Mouse (Mus musculus): ENCODE results near the gene Kremen2.

Gene Kremen2

DNA sequence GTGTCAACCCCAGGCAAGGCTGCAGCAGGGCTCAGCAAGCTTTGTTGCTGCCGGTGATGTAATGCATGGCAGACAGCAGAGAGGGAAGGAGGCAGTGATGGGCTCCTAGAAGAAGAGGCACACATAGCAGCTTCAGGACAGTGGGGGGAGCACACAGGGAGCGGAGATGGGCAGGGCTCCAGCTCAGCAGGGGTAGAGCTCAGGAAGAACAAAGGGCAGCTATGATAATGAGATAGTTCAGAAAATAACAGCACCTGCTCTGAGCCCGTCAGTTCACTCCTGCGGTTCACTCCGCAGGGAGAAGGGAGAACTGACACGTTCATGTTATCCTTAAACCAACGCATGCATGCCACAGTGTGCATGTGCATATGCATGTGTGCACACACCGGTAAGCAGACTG, 13.2 kb upstream of the Kremen2 start:
- DNase-seq, result peak in 1 of 2 experiments; percentile 29

DNA sequence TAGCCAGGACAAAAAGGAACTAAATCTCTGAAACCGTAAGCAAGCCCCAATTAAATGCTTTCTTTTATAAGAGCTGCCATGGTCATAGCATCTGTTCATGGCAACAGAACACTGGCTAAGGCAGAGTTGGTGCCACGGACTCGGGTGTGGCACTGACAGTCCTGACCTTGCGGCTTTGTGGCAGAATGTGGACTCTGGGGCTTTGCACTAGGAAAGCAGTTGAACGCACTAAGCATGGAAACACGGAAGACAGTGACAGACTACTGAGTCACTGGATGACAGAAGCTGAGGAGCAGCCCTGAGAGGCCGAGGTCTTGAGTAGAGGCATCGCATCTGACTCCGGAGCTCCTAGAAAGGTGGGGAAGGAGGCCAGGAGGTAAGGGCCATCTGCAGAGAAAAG, 11.9 kb upstream of the Kremen2 start:
- DNase-seq, result no peak

DNA sequence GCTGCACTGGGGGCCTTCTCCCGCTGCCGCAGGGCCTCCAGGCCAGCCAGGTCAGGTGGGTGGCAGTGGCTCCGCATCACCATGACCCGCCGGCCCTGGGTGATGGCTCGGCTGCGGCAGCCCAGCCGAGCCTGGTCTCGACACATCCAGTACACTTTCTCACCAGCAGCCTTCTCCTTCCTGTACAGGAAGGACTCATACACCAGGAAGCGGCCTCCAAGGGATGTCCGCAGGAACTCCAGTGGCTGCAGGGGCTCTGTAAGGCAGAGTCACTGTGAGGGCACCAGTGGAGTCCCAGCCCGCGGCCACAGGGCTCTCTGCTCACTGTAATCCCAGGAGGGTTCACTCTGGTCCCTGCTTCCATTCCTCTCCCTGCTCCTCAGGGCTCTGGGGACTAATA, 10.1 kb upstream of the Kremen2 start:
- DNase-seq, result peak in 1 of 2 experiments; percentile 26

DNA sequence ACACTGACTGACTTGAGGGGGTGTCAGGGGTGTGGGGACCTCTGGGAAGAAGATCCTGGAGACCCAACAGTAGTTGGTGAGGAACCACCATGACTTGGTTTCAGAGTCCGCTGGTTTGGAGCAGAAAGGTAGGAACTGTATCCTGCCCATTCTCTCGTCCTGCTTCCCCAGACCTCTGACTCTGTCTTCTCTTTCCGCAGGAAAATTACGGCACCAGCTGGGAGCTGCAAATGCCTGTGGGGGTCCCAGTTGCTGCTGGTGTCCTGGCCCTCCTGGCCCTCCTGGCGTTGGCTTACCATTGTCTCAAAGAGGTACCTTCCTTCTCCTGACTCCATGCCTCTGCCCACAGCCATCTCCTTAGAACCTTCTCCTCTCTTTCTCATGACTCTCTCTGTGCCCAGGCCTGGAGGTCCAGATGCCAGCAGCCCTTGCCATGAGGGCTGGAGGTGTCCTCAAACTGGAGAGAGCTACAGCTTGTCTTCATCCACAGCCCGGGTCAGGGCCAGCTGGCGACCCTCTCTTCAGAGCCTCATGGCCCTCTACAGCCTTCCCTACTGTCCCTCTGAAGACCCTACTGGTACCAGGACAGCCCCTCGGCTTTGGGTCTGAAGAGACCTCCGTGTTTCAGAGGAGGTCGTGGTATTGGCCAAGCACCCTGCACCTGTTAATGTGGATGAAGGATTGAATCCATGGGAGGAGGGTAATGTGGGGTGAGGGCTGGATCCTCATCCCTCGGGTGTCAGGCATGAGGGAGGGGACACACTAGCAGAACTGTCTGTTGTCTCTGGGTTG, 4.0 kb upstream of the Kremen2 start:
- no peak for DNase-seq

DNA sequence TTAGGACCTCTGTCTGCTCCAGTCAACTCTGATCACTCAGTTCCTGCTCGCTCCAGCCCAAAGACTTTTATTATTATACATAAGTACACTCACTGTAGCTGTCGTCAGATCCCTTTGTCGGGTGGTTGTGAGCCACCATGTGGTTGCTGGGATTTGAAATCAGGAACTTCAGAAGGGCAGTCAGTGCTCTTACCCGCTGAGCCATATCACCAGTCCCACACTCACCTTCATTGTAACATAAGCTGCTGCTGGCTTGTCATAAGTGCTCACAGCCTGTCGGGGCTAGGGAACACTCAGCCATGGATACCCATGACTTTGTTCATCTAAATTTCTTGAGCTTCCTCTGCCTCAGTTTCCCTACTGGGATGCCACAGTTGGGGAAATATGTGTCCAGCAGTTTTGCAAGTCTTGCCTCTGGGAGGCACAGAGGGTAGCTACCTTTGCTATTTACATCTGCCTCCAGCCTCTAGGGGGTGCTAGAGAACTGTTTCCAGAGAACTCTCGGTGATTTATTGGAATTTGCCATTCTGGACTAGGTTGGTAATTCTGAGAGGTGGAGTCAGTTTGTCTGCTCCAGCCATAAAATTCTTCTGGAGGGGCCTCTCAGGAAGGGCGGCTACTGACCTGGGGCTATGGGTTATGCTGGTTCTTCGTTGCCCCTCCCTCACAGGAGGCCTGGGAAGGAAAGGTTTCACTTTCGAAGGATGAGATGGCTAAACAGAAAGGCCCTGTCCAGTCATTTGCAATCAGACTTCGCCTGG, 3.2 kb upstream of the Kremen2 start:
- peak; percentile 85 to 86 for DNase-seq

DNA sequence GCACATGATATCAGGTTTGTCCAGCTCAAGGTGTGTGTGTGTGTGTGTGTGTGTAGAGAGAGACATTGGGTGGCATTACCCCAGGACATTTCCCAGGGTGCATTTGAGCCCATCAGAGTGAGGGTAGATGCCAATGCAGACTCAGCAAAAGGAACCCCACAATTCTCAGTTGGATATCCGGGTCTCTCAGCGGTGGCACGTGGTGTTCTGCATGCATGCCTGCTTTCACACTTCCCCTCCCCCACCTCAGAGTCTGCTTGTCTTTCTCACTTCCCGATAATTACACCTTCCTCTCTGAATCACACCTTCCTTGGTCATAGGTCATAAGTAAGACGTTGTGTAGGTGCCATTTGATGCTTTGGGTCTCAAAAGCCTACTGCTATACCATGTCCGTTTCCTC, 2.4 kb upstream of the Kremen2 start:
- no peak for DNase-seq

DNA sequence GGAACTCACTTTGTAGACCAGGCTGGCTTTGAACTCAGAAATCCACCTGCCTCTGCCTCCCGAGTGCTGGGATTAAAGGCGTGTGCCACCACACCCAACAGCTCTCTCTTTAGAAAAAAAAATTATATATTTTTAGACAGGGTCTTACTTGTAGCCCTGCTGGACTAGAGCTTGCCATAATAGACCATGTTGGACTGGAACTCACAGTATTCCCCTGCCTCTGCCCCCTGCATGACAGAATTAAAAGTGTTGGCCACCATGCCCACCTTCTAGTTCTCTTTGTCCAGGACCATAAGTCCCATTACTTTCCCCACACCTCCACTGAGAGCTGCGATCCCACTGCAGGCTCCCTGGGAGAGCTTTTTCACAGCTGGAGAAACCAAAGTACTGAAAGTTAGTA, 1.8 kb upstream of the Kremen2 start:
- DNase-seq, result no peak

DNA sequence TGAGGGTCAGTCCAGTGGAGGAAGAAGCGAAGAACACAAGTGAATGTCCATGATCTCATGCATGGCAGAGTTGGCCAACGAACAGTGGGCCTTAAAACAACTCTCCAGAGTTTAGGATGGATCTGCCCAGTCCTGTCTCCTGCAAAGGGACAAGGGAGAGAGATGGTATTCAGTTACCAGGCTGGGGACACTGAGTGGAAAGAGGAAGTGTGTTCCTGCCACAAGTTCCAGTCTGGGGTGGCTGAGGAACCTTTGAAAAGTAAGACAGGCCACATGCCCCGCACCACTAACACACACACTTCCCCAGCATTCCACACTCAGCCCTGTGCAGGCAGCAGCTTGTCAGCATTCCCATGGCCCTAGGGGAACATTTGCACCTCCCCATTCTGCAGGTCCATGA, 1.1 kb upstream of the Kremen2 start:
- DNase-seq, result no peak

DNA sequence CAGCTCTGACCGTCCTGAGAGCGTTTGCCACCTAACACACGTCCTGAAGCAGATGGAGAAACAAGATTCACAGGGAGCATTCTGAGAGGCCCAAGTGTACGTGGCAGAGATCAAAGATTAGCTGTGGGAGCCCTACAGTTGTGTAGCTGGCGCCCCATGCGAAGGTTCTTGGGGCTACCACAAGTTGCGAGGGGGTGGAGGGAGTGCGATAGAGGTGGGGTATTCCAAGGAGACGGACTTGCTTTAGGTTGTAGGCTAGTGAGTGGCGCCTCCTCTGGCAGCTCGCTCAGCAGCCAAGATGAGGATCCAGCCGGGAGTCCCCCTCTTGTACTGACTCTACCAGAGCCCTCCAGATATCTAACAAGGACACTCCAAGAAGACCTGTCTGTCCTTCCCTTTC, 678 bp upstream of the Kremen2 start:
- no peak for DNase-seq

DNA sequence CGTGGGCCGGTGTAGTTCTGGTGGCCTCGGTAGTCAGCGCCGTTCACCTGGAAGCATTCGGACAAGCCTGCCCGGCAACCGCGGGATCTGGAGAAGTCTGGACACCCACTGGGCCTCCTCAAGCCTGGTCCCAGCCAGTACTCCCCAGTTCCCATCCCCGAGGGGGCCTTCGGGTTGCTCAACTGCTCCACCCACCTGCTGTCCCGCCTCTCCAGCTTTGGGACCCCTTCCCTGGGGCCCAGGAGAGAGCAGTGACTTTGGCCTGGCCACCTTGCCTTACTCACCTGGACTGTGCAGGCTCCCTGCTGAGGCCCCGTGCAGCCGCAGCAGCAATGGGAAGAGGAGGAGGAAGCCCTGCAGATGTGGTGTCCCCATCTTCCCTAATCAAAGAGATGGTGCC, 982 bp downstream of the Kremen2 start:
- DNase-seq, result no peak

DNA sequence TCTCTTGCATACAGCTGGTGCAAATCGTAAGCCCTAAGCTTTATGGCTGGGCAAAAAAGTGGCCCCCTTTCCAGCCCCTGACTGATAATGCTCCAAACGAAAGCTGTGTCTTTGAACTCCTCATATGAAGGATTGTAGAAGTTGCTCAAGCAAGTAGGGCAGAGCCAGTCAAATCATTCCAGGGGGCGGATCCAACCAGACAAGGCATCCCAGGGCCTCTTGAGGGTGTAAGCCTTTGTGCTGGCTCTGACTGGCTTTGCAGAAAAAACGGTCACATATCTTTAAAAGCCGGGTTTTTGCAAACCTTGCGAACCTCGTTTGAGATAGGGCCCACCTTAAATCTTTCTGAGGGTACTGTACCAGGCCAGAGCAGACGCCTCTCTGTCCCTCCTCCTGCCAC, 1.6 kb downstream of the Kremen2 start:
- no peak for DNase-seq

DNA sequence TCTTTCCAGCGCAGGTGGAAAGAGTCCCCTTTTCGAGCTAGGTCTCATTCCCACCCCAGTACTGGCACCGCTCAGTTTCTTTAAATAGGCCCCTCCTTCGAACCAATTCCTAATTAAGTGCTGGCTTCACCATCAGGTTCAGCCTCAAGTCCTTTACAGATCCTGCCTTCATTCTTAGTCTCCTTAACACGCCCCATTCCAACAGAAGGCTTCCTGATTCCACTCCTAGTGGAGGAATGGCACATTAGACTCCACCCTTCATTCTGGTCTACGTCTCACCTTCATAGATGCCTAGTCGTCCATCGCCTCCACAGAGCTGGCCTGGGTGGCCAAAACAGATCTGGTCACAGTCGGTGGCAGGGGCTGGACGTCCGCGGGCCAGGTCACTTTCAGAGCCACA, 2.7 kb downstream of the Kremen2 start:
- no peak for DNase-seq

DNA sequence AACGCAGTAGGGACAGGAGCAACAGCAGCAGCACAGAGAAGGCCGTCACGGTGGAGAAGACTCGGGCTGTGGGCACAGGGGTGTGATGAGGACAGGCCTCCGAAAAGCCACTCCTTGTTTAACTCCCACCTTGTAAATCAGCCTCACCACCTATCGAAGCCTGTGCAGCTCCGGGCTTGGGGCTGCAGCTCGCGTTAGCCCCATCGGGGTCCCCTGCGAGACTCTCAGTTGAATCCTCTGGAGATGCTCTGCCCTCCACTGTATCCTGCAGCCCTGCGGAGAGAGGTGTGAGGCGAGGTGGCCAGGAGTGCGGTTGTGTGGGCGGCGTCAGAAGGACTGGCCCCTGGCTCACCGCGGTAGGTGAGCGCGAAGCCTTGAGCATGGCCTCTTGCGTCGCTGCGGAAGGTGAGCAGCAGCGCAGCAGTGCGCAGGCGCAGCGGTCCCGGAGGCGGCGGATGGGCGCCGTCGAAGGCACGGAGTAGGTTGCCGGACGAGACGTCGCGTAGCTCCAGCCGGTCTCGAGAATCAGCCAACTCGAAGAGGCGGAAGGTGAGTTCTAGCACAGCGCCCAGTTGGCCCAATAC, 3.3 kb downstream of the Kremen2 start:
- DNase-seq, result no peak

DNA sequence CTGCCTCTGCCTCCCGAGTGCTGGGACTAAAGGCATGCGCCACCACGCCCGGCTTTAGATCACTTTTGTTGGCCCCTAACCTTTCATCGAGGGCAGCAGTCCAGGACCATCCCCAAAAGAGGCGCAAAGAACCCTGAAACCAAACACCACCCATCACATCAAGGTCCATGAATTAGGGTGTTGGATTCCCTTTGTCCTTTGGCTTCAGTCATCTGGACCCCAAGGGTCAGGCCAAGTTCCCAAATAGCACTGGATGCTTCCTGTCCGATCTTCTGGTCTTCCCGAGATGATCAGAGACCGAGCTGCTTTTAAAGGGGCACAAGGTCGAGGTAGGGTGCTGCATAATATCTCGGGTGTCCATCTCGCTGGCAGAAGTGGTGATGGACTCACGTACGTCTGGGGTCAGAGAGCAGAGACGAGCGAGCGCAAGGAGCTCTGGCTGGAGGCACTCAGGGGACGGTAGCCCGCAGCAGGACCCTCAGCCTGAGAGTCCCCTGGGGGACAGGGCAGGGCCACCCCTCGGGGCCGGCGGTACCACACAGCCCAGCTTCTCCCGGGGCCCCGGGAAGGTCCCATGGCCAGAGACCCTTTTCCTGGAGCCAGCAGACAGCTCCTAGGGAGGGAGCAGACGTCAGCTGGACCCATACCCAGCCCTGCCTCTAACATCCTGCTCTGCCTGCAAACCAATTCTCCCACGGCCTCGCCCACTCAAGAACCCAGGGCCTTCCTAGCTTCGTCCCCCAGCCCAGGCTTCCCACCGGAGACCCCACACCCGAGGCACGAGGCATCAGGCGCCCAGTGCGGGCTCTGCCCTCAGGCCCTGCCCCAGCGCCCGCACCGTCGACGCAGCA, 4.0 kb downstream of the Kremen2 start:
- no peak for DNase-seq

DNA sequence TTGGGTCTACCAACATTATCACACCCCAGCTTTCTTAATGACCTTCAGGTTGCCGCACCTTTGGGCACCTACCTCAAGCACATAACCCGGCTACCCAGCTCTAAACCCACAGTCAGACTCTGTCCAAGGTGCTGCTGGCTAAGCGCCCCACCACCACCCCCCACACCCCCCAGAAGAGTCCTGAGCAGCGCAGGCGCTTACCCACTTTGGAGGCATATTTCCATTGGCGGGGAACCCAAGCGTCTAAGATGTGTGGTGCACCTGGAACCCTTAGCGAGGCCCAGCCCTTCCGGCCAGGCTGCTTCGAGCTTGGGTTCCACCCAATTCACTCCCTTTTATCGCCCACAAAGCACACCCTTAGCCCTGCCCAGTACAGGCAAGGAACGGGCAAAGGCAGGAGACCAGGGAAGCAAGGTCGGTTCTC, 5.0 kb downstream of the Kremen2 start, which contains the start of gene Paqr4:
TSS of gene Paqr4 (minus strand) at position 270 of the 424 bp plus-strand sequence.
- DNase-seq, result no peak

DNA sequence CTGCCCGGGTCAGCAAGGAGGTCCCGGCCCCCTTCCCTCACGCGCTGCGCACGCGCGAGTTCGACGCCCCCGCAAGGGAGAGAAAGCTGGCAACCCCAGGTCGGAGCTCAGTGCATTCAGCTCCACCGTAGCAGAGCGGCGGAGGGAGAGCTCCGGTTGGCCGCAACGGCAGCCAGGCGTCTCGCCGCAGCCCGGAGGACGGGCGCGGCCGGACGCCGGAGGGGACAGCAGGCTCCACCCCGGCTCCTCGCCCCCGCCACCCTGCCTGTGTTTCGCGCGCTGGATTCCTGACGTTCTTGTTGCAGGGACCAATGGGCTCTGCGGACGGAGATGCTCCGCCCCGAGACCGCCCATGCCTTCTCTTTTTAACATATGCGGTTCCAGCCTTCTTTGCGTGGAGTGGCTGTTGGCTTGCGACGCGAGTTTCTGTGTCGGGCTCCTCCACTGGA, 5.5 kb downstream of the Kremen2 start:
- DNase-seq, result peak; percentile 84 to 85

DNA sequence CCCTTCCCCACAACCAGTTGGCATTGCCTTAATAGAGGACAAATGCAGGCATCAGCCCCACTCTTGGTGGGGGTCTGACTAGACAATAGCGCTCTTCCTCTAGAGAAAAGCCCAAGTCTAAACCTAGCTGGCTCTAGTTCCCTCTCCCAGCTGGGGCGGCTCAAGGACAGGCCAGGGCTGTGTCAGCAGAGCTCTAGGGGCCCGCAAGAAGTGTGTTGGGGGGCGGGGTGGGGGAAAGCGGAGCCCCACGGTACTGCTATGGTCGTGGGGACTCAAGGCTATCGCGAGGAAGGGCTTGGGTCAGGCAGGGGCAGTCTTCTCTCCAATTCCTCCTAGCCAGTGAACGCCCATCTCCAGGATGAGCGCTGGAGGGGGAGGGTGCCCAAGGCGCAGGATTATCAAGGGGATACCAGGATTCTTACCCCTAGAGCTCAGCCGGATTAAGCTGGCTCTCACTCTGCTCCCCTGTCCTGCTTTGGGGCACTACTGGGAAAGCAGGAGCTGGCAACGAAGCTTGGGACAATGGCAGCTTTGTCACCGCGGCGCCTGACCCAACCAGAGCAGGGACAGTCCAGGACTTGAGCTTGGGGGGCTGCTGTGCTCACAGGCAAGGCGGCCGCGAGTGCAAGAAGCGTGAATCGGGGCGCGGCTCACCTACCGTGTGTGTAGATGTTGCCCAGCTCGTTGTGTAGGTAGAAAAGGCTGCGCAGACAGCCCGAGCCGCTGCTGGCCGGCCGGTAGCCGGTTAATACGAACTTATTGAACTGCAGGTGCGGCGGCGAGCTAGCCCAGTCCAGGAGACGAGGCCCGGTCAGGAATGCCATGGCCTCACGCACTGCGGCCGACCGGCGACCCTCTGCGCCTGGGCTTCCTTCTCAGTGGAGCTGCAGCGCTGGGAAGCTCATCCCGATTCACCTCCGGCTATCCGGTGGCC, 6.2 kb downstream of the Kremen2 start:
- no peak for DNase-seq

DNA sequence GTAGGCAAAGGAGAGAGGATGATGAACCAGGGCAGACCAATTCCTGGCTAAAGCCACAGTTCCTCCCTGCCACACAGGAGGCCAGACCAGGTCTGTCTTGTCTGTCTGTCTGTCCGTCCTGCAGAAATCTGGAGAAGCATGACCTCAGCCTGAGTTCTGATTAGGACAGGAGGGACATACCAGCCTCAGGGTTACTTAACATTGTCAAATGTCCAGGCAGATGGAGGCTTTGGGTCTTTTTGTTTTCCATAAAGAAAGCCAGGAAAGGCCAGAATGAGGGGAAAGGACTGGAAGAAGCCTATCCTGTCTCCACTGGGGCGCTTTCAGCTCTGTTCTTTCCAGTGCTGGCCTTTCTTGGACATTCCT, 6.8 kb downstream of the Kremen2 start:
- no peak for DNase-seq

DNA sequence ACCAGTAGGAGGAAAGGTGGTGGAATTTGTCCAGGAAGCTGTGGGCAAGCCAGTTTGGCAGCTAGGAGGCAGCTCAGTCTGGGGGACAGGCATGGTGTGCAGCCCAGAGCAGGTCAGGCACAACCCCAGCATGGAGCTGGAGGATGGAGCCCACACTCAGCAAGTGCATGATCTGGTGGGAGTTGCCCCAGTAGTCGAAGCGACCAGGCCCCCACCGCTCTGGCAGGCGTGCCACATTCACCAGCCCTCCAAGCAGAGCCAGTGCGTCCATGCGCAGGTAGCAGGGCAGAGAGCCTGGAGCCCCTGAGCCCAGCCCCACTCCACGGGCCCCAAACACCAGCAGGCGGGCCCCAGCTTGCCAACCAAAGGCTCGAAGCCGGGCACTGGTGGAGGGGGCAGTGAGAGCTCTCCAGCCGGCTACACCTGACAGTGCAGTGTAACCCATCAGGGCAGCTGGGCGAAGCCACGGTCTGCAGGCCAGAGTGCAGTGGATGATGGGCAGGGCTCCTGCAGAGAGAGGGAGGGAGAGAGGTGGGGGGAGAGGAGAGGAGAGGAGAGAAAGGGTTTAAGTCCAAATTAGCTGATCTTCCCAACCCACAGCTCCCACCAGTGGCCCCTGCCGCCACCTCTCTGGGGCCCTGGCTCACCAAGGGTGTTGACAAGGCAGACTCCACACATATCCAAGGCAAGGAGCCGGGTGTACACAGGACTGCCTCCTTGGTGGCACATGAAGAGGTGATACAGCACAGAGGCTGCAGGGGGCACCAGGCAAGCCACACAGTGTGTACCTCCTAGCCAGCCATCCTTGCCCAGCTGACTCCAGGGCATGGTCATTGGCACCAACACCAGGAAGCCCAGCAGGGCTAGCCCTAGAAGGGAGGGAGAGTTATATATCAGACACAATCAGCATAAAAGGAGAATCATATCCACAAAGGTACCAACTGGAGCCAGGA, 7.9 kb downstream of the Kremen2 start:
- no peak for DNase-seq

DNA sequence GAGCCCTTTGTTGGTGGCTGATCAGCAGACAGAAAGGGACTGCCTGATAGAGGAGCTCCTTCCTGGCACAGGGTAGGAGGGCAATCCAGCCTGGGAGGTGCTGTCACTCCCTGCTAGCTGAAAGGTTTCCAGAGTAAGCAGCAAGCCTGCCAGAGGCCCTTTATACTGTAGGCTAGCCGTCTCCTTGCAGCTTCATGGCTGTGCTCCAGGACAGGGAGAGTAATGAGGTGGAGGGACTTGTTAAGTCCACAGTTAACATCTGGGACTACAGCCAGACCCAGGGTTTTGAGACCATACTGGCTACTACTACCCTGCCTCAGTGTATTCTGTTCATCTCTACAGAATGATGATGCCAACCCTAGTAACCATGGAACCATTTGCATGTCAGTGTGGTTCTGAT, 11.3 kb downstream of the Kremen2 start:
- DNase-seq, result no peak

DNA sequence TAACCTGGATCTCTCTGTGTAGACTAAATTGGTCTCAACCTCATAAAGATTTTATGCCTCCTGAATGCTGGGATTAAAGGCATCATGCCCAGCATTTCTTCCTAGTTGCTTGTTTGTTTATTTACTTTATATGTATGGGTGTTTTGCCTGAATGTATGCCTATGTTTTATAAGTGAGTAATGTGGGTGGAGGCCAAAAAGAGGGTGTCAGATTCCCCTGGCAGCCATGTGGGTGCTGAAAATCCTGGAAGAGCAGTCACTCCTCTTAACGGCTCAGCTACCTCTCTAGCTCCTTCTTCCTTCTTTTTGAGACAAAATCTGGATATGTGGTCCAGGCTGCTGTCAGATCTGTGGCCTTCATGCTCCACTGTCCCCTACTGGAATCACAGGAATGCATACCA, 15.2 kb downstream of the Kremen2 start:
- no peak for DNase-seq

All from kidney, adult 8-10 months (tissue).